Mouse (Mus musculus): Measurements from ENCODE around the gene Stpg2. TPM values are rescaled to one million over a fixed set of nuclear protein-coding genes. Genes with fewer than 3 reads are reported as not detected.
A peak's percentile ranks its signal among the peaks of the same experiment; 100 is the strongest.

Gene Stpg2
- polyA plus RNA-seq (2011; ENCODE audit: insufficient read depth, insufficient read length, low read depth, missing spikeins) = 0.32 TPM in 1 of 2 replicates, not detected in the other

DNA sequence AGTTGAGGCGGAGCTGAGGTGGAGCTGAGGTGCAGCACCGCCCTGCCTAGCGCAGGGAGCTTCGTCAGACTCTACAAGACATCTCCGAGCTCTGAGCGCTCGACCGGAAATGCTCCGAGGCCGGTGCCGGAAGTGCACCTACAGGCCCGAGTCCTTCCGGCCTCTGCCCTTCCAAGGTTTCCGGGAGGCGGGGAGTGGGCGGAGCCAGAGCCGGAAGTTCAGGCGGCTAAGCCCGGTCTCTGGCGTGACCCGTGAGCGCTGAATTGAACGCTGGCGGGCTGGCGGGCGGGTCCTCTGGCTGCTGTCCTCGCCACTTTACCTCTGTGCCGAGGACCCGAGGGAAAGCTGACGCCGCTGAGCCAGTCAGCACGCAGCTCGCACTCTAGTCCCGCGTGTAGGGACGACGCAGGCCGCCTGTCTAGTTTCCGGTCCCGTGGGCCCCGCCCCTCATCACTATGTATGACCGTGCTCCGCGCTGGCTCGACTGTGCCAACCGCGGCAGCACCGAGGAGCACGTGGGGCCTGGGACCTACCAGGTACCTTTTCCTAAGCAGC lies at the start of gene Stpg2:
Stpg2 (plus strand) TSS at position 251 of the 555 bp plus-strand sequence.
- H3K9me3 ChIP-seq (replicated peaks; ENCODE audit: control insufficient read depth, insufficient read depth, low read length, poor library complexity, severe bottlenecking) = no peaks in the 10 kb centered on the region
- H3K4me1 ChIP-seq (ENCODE audit: control insufficient read depth, insufficient read depth, low read length) = no peaks in the 10 kb centered on the region
- no peak for TF ChIP-seq CTCF (IDR thresholded peaks at IDR 0.05; ENCODE audit: low read depth, low read length)
- no peak for TF ChIP-seq POLR2A (IDR thresholded peaks at IDR 0.05; ENCODE audit: insufficient read depth, low read length)
- TF ChIP-seq EP300 (IDR thresholded peaks at IDR 0.05; ENCODE audit: insufficient read depth, low read depth, low read length) = no peak
- H3K27ac ChIP-seq (ENCODE audit: insufficient read depth, low read length) = peak within 1 kb of the TSS; percentile 75
- H3K9ac ChIP-seq (ENCODE audit: low read depth, poor library complexity, severe bottlenecking) = peak within 1 kb of the TSS; percentile 55
- H3K27me3 ChIP-seq (ENCODE audit: control insufficient read depth, insufficient read depth, low read length, poor library complexity, severe bottlenecking) = no peaks in the 10 kb centered on the region
- no peaks in the 10 kb centered on the region for H3K36me3 ChIP-seq (ENCODE audit: control insufficient read depth, insufficient read depth, low read length, poor library complexity, severe bottlenecking)
- H3K4me3 ChIP-seq (ENCODE audit: low read depth, low read length) = peak within 1 kb of the TSS; percentile 90

DNA sequence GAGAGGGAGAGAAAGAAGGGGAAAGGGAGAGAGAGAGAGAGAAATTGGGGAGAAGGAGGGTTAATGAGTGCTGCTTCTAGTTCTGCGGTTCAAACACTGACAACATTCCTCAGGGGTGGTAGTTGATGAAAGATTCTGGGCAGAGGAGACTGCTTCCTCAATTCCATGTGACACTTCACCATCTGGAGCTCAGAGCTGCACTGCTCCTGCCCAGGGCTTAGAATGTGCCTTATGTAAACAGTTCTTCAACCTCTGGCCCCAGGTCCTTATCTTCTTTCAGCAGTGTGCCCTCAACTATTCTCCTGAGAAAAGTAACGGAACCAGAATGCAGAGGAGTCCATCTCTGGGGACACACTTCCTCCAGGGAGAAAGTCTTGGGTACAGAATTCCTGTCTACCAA lies 43.3 kb upstream of the Stpg2 start:
- H3K27ac ChIP-seq (ENCODE audit: insufficient read depth, low read length) = no peak overlapping the region
- no peak overlapping the region for H3K9ac ChIP-seq (ENCODE audit: low read depth, poor library complexity, severe bottlenecking)
- no peak for TF ChIP-seq CTCF (IDR thresholded peaks at IDR 0.05; ENCODE audit: low read depth, low read length)
- no peak for TF ChIP-seq POLR2A (IDR thresholded peaks at IDR 0.05; ENCODE audit: insufficient read depth, low read length)
- TF ChIP-seq EP300 (IDR thresholded peaks at IDR 0.05; ENCODE audit: insufficient read depth, low read depth, low read length) = no peak
- H3K36me3 ChIP-seq (ENCODE audit: control insufficient read depth, insufficient read depth, low read length, poor library complexity, severe bottlenecking) = no peaks in the 10 kb centered on the region
- H3K4me1 ChIP-seq (ENCODE audit: control insufficient read depth, insufficient read depth, low read length) = no peaks in the 10 kb centered on the region
- no peaks in the 10 kb centered on the region for H3K9me3 ChIP-seq (replicated peaks; ENCODE audit: control insufficient read depth, insufficient read depth, low read length, poor library complexity, severe bottlenecking)
- no peaks in the 10 kb centered on the region for H3K27me3 ChIP-seq (ENCODE audit: control insufficient read depth, insufficient read depth, low read length, poor library complexity, severe bottlenecking)
- no peak overlapping the region for H3K4me3 ChIP-seq (ENCODE audit: low read depth, low read length)

DNA sequence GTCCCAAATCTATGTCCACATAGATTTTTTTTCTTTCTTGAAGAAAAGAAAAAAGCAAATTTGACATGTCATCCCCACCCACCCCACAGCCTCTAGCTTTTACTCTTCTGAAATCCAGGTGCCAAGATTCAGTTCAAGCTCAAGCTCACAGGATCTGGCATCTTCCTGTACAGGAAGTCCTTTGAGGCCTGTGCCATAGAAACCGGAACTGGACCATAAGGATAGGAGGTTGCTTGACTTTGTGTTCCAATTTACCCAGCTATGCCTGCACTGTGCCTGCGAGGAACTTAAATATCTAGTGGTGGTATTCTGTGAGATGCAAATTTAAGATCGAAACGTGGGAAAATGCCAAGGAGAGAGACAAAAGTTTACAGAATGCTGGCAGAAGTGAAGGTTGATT lies 42.8 kb upstream of the Stpg2 start:
- no peak overlapping the region for H3K9ac ChIP-seq (ENCODE audit: low read depth, poor library complexity, severe bottlenecking)
- TF ChIP-seq POLR2A (IDR thresholded peaks at IDR 0.05; ENCODE audit: insufficient read depth, low read length) = no peak
- no peak for TF ChIP-seq EP300 (IDR thresholded peaks at IDR 0.05; ENCODE audit: insufficient read depth, low read depth, low read length)
- no peak for TF ChIP-seq CTCF (IDR thresholded peaks at IDR 0.05; ENCODE audit: low read depth, low read length)
- H3K27me3 ChIP-seq (ENCODE audit: control insufficient read depth, insufficient read depth, low read length, poor library complexity, severe bottlenecking) = no peaks in the 10 kb centered on the region
- no peak overlapping the region for H3K4me3 ChIP-seq (ENCODE audit: low read depth, low read length)
- no peaks in the 10 kb centered on the region for H3K36me3 ChIP-seq (ENCODE audit: control insufficient read depth, insufficient read depth, low read length, poor library complexity, severe bottlenecking)
- no peaks in the 10 kb centered on the region for H3K4me1 ChIP-seq (ENCODE audit: control insufficient read depth, insufficient read depth, low read length)
- H3K27ac ChIP-seq (ENCODE audit: insufficient read depth, low read length) = no peak overlapping the region
- no peaks in the 10 kb centered on the region for H3K9me3 ChIP-seq (replicated peaks; ENCODE audit: control insufficient read depth, insufficient read depth, low read length, poor library complexity, severe bottlenecking)

DNA sequence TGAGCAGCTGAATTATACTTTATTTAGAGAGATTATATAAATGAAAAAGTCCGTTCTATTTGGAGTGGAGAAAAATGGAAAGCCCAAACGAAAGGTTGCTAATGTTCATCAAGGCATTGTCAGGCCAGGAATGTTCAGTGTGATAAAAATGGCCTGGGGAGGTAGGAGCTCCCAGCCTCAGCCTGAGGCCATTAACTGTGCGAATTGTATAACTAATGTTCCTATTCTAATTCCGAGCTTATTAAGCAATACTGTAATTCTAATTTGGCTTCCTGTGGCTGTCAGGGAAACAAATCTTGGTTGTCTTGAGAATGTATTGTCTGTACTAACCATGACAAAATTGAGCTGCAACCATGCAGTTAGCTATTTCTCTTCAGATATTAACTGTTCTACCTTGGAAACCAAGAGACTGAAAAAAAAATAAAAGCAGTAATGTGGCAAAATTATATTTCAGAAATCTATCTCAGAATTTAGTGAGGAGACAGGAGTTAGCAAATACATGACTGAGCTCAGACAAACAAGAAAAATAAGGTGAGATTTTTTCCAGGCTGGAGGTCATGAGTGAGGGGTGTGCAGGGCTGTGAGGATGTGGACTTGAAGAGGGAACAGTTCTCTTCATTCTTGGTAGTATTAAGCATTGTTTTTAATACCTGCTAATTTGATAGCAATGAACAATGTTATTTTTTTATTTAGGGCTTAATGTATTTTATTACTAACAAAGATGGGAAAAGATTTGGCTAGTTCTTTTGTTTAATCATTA lies 36.8 kb upstream of the Stpg2 start:
- no peak for TF ChIP-seq CTCF (IDR thresholded peaks at IDR 0.05; ENCODE audit: low read depth, low read length)
- no peak for TF ChIP-seq EP300 (IDR thresholded peaks at IDR 0.05; ENCODE audit: insufficient read depth, low read depth, low read length)
- TF ChIP-seq POLR2A (IDR thresholded peaks at IDR 0.05; ENCODE audit: insufficient read depth, low read length) = no peak
- Histone ChIP-seq H3K4me1 (ENCODE audit: control insufficient read depth, insufficient read depth, low read length) (no peaks in the 10 kb centered on the region), H3K9ac (ENCODE audit: low read depth, poor library complexity, severe bottlenecking) (no peak overlapping the region), H3K36me3 (ENCODE audit: control insufficient read depth, insufficient read depth, low read length, poor library complexity, severe bottlenecking) (no peaks in the 10 kb centered on the region), H3K27ac (ENCODE audit: insufficient read depth, low read length) (no peak overlapping the region), H3K9me3 (replicated peaks; ENCODE audit: control insufficient read depth, insufficient read depth, low read length, poor library complexity, severe bottlenecking) (peaks cover 16% of the 10 kb centered on the region), H3K4me3 (ENCODE audit: low read depth, low read length) (no peak overlapping the region), H3K27me3 (ENCODE audit: control insufficient read depth, insufficient read depth, low read length, poor library complexity, severe bottlenecking) (no peaks in the 10 kb centered on the region)

DNA sequence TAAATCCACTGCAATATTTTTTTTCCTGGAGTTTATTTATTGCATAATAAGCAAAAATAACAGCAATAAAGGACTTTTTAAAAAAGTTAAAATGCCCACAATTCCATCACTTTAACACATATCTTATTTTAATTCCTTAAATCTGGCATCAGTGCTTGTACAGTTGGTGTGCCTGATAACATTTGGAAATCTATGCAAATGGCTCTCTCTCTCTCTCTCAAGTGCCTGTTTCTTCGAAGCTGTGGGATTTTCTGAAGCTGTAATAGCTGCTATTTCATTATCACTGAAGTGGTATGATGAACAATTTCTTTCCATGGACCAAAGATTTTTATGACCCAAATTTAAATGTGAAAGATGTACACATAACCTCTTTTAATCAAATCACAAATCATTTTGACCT lies 35.8 kb upstream of the Stpg2 start:
- no peaks in the 10 kb centered on the region for H3K36me3 ChIP-seq (ENCODE audit: control insufficient read depth, insufficient read depth, low read length, poor library complexity, severe bottlenecking)
- no peaks in the 10 kb centered on the region for H3K27me3 ChIP-seq (ENCODE audit: control insufficient read depth, insufficient read depth, low read length, poor library complexity, severe bottlenecking)
- H3K9ac ChIP-seq (ENCODE audit: low read depth, poor library complexity, severe bottlenecking) = no peak overlapping the region

DNA sequence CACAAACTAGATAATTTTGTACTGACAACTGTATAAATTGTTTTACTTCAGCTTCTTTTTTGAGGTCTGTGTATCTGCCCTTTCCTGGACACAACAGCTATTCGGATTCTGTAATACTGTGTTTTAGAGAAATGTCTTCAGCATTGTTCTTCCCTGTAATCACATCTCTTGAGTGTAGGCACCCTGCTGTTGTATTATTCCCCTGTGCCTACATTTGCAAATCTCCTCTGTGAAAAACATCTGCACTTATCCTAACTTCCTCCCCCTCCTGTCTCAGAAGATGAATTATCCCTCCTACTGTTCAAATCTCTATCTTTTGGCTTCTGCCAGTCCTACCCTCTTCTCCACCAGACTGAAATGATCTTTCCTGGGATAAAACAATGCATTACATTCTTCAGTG lies 28.6 kb upstream of the Stpg2 start:
- Histone ChIP-seq H3K27ac (ENCODE audit: insufficient read depth, low read length) (no peak overlapping the region), H3K27me3 (ENCODE audit: control insufficient read depth, insufficient read depth, low read length, poor library complexity, severe bottlenecking) (no peaks in the 10 kb centered on the region), H3K9me3 (replicated peaks; ENCODE audit: control insufficient read depth, insufficient read depth, low read length, poor library complexity, severe bottlenecking) (peaks cover 26% of the 10 kb centered on the region), H3K4me3 (ENCODE audit: low read depth, low read length) (no peak overlapping the region), H3K9ac (ENCODE audit: low read depth, poor library complexity, severe bottlenecking) (no peak overlapping the region), H3K36me3 (ENCODE audit: control insufficient read depth, insufficient read depth, low read length, poor library complexity, severe bottlenecking) (no peaks in the 10 kb centered on the region), H3K4me1 (ENCODE audit: control insufficient read depth, insufficient read depth, low read length) (no peaks in the 10 kb centered on the region)
- TF ChIP-seq POLR2A (IDR thresholded peaks at IDR 0.05; ENCODE audit: insufficient read depth, low read length) (no peak), EP300 (IDR thresholded peaks at IDR 0.05; ENCODE audit: insufficient read depth, low read depth, low read length) (no peak), CTCF (IDR thresholded peaks at IDR 0.05; ENCODE audit: low read depth, low read length) (no peak)

More for the DNA sequence above, 35.8 kb upstream of the Stpg2 start:
- Histone ChIP-seq H3K4me1 (ENCODE audit: control insufficient read depth, insufficient read depth, low read length) (no peaks in the 10 kb centered on the region), H3K27ac (ENCODE audit: insufficient read depth, low read length) (no peak overlapping the region), H3K4me3 (ENCODE audit: low read depth, low read length) (no peak overlapping the region), H3K9me3 (replicated peaks; ENCODE audit: control insufficient read depth, insufficient read depth, low read length, poor library complexity, severe bottlenecking) (peaks cover 25% of the 10 kb centered on the region)
- TF ChIP-seq EP300 (IDR thresholded peaks at IDR 0.05; ENCODE audit: insufficient read depth, low read depth, low read length) (no peak), CTCF (IDR thresholded peaks at IDR 0.05; ENCODE audit: low read depth, low read length) (no peak), POLR2A (IDR thresholded peaks at IDR 0.05; ENCODE audit: insufficient read depth, low read length) (no peak)

Measured in ES-Bruce4 (cell line).